Mouse (Mus musculus) inflammation-experienced regulatory T-cells, adult 6 months (primary cell): ENCODE results near the gene Hs3st6. TPM values are rescaled to one million over a fixed set of nuclear protein-coding genes. Genes with fewer than 3 reads are reported as not detected.

Source experiments
- ATAC-seq: one replicate; pipeline ENCODE4 v1.8.0; 2017
- polyA plus RNA-seq, 3 experiments: library from polyadenylated mRNA; unstranded; fragments of 100-300 nt; shearing (Covaris generic); gene quantifications; one replicate each; pipeline ENCODE4 v1.2.1; 2017

The Hs3st6 gene
- polyA plus RNA-seq, 3 experiments from 2014 or later = not detected

DNA sequence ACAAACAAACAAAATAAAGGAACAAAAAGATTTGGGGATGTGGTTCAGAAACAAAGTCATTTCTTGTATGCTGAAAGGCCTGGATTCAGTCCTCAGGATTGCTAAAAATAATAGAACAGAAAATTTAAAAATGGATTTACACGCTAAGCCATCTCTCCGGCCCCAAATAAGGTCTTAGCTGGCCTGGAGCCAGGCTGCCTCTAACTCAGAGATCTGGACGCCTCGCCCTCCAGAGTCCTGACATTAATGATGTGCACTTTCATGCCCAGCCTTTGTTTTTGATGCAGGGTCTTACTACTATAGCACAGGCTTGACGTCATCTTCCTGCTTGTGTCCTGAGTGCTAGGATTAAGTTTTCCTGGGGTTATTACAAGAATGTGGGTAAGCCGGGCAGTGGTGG is 23.7 kb upstream of the Hs3st6 start:
- ATAC-seq = no peak

DNA sequence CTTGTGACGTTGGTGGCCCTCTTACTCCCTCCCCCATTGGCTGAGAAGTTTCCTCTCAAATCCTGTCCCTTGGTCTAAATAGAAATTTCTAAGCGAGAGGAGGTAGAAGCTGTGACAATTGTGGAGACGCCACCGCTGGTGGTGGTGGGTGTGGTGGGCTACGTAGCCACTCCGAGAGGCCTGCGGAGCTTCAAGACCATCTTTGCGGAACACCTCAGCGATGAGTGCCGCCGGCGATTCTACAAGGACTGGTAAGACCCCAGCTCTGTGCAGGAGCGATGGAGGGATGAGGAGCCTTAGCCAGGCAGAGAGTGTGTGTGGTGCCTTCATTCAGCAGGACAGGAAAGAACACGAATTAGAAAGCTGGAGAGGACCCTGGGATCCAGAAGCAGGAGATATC is 22.0 kb upstream of the Hs3st6 start:
- no peak for ATAC-seq

DNA sequence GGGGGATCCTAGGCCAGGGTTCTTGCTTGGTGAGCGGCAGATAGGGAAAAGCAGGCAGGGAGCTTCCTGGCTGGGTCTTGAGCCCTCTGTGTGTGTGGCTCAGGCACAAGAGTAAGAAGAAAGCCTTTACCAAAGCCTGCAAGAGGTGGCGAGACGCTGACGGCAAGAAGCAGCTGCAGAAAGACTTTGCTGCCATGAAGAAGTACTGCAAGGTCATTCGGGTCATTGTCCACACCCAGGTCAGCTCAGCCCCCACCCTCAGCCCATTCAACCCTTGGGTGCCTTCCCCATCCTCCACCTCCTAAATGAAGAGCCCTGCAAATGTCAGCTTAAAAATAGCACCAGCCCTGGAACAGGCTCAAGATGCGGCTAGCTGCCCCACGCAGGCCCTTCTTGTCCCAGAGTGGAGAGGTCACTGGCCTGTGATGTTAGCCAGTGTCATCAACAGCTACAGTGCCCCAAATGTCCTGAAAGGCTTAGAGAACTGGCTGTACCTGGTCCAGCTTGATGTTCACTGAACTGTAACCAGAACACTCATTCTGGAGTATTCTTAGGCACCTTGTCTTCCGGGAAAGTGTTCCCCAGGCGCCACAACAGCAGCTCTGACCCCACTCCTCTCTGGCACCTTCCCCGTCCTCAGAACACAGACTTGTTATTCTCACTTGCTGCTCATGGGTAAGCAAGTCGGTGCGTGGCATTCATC is 20.4 kb upstream of the Hs3st6 start:
- ATAC-seq = no peak

DNA sequence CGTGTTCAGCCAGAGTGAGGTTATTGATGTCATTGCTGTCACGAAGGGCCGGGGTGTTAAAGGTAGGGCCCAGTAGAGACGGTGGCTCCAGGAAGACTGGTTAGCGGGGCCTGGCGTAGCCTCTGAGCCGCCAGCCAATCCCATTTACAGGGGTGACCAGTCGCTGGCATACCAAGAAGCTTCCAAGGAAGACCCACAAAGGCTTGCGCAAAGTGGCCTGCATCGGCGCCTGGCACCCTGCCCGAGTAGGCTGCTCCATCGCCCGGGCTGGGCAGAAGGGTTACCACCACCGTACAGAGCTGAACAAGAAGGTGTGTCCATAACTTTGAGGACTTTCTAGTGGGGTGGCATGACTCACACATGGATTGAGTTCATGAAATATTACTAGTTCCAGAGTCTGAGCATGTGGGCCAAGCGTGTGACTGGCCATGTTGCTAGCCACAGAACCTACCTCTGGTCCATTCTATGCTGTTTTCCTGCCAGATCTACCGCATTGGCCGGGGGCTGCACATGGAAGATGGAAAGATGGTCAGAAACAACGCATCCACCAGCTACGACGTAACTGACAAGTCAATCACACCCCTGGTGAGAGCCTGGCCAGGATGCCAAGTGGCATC is 19.2 kb upstream of the Hs3st6 start:
- ATAC-seq = no peak

DNA sequence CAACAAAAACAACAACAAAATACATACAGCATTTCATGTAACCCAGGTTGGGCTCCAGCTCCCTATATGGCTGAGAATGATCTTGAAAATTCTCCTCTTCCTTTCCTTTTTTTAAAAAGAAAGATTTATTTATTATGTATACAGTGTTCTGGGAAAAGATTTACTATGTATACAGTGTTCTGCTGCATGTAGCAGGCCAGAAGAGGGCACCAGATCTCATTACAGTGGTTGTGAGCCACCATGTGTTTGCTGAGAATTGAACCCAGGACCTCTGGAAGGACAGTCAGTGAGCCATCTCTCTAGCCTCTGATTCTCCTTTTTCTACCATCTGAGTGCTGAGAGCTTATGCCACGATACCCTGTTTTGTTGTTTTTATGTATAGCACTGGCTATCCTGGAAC is 18.3 kb upstream of the Hs3st6 start:
- no peak for ATAC-seq

DNA sequence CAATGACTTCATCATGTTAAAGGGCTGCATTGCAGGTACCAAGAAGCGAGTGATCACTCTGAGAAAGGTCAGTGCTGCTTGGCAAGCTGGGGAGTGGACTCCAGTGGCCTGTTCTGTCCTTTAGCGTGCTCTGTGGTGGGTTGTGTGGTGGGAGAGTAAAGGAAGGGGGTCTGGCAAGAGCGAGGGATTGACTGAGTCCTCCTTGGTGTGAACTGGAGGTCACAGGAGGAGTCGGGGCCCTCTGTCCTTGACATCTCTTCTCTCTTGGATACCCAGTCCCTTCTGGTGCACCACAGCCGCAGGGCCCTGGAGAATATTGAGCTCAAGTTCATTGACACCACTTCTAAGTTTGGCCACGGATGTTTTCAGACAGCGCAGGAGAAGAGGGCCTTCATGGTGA is 17.3 kb upstream of the Hs3st6 start:
- ATAC-seq = no peak

GRCm38 (mm10) chr17:24736330-24737051 is 16.3 kb upstream of the Hs3st6 start, which contains the start of gene Msrb1:
Msrb1 (plus strand) TSS chr17:24736642.
- peak; percentile 100 for ATAC-seq

DNA sequence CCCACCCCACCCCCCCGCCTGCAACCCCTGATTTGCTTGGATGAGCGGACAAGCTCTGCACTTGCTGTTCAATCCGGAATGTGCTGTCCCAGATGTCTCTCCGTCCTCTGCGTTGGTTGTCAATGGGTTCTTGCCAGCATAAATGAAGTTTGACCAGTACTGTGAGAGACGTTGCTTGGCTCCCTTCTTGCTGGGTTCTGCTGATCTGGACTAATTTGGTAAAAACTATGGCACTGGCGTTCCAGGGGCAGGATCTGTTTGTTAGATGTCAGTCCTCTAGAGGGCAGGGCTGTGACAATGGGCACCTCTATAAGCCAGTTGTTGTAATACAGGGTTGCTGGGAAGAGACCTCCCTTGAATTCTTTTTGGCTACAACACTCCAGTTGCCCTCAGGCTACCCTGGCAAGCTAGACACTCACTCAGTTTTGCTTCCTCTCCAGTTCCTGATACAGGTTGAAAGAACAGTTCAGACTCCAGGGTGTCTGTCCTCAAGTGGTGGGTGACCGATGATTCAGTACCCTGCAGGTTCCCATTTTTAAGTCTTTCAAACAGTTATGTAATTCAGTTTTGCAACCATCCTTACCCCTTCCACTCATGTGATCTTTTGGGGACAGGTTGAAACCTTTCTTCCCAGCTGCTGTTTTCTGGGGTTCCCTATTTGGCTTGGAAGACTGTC is 15.5 kb upstream of the Hs3st6 start:
- ATAC-seq = no peak

DNA sequence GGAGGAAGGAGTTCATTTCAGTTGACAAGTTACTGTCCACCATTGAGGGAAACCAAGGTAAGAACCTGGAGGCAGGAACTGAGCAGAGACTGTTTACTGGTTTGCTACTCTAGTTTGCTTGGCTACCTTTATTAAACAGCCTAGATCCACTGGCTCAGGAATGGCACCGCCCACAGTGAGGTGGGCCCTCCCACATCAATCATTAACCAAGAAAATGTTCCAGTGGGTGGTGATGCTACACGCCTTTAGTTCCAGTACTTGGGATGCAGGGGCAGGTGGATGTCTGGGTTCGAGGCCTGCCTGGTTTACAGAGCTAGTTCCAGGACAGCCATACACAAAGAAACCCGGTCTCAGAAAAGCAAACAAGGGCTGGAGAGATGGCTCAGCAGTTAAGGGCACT is 14.6 kb upstream of the Hs3st6 start:
- ATAC-seq = no peak

DNA sequence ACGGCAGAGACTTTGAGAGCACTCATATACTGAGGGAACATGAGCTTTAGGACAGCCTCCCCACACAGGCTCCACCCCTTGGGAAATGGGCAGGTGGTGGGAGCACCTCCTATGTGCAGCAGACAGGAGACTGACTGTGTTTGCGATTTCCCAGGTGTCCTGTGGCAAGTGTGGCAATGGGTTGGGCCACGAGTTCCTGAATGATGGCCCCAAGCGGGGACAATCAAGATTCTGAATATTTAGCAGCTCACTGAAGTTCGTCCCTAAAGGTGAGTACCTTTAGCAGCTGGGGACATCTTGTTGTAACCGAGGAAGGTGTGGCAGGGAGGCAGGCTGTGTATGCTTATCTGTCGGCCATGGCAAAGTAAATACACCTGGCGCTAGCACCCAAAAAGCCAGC is 12.9 kb upstream of the Hs3st6 start:
- no peak for ATAC-seq

GRCm38 (mm10) chr17:24742307-24742706 is 10.5 kb upstream of the Hs3st6 start:
- ATAC-seq = no peak

DNA sequence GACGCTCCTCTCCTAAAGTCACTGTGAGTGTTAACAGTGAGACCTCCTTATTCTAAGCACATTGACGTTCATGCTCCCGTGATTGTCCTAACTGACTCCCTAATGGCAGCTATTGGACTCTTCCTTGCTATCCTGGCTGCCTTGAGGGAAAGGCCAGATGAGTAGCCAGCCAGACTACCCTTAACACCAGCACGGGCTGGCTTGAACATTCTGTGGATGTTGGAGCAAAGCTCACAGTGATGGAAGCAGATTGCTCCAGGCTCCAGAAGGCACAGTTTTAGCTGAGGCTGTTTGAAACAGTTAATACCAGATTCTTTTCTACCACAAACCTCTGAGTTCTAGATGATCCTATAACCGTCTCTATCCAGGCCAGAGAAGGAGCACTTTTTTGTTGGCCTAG is 8.9 kb upstream of the Hs3st6 start:
- no peak for ATAC-seq

GRCm38 (mm10) chr17:24744381-24744780 is 8.4 kb upstream of the Hs3st6 start:
- ATAC-seq = no peak

- peak; percentile 80 for ATAC-seq
These were observed 7.0 kb upstream of the Hs3st6 start for GRCm38 (mm10) chr17:24745526-24746497.

DNA sequence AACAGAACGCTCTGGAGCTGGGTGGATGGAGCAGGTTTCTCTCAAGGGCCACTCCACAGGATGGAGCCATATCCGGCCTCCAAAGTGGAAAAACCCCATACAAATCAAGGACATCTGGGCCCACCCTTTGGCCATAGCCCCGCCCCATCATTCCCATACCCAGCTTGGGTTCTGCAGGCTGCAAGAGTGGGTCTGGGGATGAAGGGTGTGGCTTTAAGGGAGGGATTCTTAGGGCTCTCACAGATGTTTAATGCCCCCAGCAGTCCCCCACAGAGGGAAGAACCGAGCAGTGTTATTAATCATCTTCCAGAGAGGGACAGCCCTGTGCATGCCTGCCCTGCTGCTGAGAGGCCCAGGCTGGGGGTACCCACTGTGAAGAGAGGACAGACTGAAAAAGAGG is 5.8 kb upstream of the Hs3st6 start:
- no peak for ATAC-seq

DNA sequence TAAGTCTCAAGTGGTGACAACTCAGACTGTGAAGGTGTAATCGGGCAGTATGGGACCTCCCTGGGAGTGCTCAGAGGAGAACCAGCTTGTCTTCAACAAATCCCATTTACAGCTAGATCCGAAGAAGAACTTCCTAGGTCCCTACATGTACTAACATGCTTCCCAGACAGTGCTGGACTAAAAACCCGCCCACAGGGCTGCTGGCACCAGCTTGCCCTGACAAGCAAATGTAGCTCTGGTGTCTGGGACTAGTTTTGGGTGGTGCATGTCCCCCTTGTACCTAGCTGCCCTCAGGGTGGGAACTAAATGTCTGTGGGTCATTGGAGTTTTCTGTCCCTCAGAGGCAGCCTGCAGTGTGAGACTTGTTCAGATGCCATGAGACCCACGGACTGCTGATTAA is 1.3 kb upstream of the Hs3st6 start:
- no peak for ATAC-seq

GRCm38 (mm10) chr17:24757394-24757793 is 4.6 kb downstream of the Hs3st6 start:
- ATAC-seq = no peak

DNA sequence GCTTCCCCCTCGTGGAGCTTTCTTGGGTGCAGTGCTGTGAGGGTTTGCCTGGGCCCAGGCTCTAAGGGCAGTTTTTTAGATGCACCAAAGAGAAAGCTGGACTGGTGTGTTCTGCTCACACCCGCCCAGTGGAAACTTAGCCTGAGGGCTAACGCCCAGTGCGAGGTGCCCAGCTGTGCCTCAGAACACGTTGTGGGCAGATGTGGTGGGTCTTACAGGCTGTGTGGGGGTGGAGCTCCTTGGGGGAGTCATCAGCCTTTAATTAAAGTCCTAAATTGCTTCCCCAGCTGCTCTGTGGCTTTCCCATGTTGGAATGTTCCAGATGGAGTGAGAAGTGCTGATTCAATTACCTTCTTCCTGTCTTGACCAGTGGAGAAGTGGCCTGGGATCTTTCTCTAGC is 8.3 kb downstream of the Hs3st6 start:
- no peak for ATAC-seq

- no peak for ATAC-seq
These were observed 12.5 kb downstream of the Hs3st6 start for GRCm38 (mm10) chr17:24765016-24765905.

- no peak for ATAC-seq
These were observed 13.6 kb downstream of the Hs3st6 start for GRCm38 (mm10) chr17:24766266-24766875.

- ATAC-seq = no peak
These were observed 16.4 kb downstream of the Hs3st6 start for GRCm38 (mm10) chr17:24769146-24769545.
